1 mouse cellular context compared by ENCODE assay signal in the genomic region with DNA sequence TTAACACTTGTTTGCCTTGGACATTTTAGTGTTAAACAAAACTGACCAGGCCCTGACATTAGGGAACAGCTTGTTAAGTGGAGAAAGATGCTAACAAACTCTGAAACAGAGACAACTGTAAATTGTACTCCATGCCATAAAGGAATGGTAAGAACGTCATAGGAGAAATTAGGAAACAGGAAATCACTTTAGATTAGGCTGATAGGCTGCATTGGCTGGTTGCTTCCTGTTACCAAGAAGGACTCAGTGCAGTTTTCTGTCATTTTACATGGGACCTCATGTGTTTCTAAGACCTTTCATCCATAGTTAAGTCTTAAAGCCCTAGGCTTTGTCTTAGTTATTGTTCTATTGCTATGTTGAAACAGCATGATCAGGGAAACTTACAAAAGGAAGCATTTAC.
A peak's percentile ranks its signal among the peaks of the same experiment; 100 is the strongest.
TF ChIP-seq lines count a peak whose summit lies in the region.

No protein-coding gene starts in this region.

TF ChIP-seq in MEL, 35 proteins besides CTCF, POLR2A, EP300 and RAD21:
- TF ChIP-seq ZNF384 (IDR thresholded peaks at IDR 0.05; ENCODE audit: low read depth, low read length) (no peak), GATA1 (IDR thresholded peaks at IDR 0.05; ENCODE audit: low read depth, low read length) (peak; percentile 64), SIN3A (IDR thresholded peaks at IDR 0.05; ENCODE audit: low read length) (no peak), NRF1 (IDR thresholded peaks at IDR 0.05; ENCODE audit: insufficient read depth, low read depth, low read length, poor library complexity, severe bottlenecking) (no peak)
